Mouse (Mus musculus): ENCODE data around the gene Srp54c. TPM values are rescaled to one million over a fixed set of nuclear protein-coding genes. Genes with fewer than 3 reads are reported as not detected.
"Not testable (repeated sequence)": the region's sequence is repeated elsewhere in the genome, so short reads cannot be mapped to it uniquely, and the experiment has no call there.

Srp54c gene
- total and polyA plus RNA-seq, 3 experiments, result 47.7 to 104 (median 90.0) TPM

DNA sequence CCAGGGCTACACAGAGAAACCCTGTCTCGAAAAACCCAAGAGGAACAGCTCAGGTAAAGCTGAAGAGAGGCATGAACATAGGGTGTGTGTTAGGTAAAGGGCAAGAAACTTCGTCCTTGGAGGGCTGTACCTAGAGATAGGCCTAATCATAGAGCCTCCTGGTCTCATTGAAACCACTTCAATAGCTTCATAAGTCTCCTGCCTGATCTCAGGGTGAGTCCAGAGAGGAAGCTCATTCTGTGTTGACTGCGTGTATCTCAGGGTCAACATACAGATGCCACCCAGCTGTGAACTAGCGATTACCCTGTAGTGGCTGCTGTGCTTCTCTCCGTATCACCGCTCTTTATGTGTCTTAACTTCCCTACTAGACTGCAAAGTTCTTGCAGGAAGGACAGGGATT lies 47.6 kb downstream of the Srp54c start:
- H3K27ac ChIP-seq (ENCODE audit: insufficient read depth, low read depth); dilution Hi-C loops (cut with MboI; ENCODE audit: extremely low pct_ligation_motif_present, extremely low pct_unique_long_range_greater_than_20kb, low sequenced_read_pairs): not testable (repeated sequence)

GRCm38 (mm10) chr12:55298112-55298511 lies 68.1 kb downstream of the Srp54c start:
- no peak overlapping the region for H3K9ac ChIP-seq (ENCODE audit: insufficient read depth, low read depth)
- no peaks in the 10 kb centered on the region for H3K27me3 ChIP-seq (replicated peaks)
- H3K9me3 ChIP-seq (replicated peaks; ENCODE audit: low read length), result no peaks in the 10 kb centered on the region
- H3K4me3 ChIP-seq (replicated peaks in 1 of 3; ENCODE audit: low read depth in 2 of 3, low read length in 2 of 3, poor library complexity in 1 of 3), result no peak overlapping the region
- H3K4me1 ChIP-seq (ENCODE audit: control insufficient read depth in 1 of 2, insufficient read depth in 2 of 2), result peaks cover 2 to 24% of the 10 kb centered on the region in 2 experiments; a peak in 2 of 4 replicates
- H3K4me2 ChIP-seq (ENCODE audit: insufficient read depth, low read depth, poor library complexity, severe bottlenecking), result no peak overlapping the region
- TF ChIP-seq SIN3A (IDR thresholded peaks at IDR 0.05; ENCODE audit: low read length) (no peak), HCFC1 (IDR thresholded peaks at IDR 0.05; ENCODE audit: low read depth, low read length) (no peak), PAX5 (IDR thresholded peaks at IDR 0.05; ENCODE audit: low read length) (no peak), KAT2A (IDR thresholded peaks at IDR 0.05; ENCODE audit: insufficient replicate concordance, low read length) (no peak)
- no peak for DNase-seq (ENCODE audit: extremely low read depth)
- dilution Hi-C loops (cut with MboI; ENCODE audit: extremely low pct_ligation_motif_present, extremely low pct_unique_long_range_greater_than_20kb, low sequenced_read_pairs), result no loop called here
- H3K79me2 ChIP-seq (replicated peaks; ENCODE audit: control insufficient read depth, extremely low read depth, insufficient read depth, poor library complexity, severe bottlenecking), result peaks cover 32% of the 10 kb centered on the region
- in situ Hi-C loops (cut with MboI; ENCODE audit: low pct_ligation_motif_present, low pct_unique_long_range_greater_than_20kb, low sequenced_read_pairs), result no loop called here
- H3K27ac ChIP-seq (ENCODE audit: insufficient read depth, low read depth), result no peak overlapping the region
- peaks cover 42 to 55% of the 10 kb centered on the region in 2 experiments for H3K36me3 ChIP-seq (replicated peaks in 1 of 2; ENCODE audit: control insufficient read depth in 1 of 2, insufficient read depth in 1 of 2, low read length in 1 of 2)

More for the DNA sequence above, 47.6 kb downstream of the Srp54c start:
- H3K9me3 ChIP-seq (replicated peaks; ENCODE audit: low read length); H3K9ac ChIP-seq (ENCODE audit: insufficient read depth, low read depth); DNase-seq (ENCODE audit: extremely low read depth); H3K4me1 ChIP-seq (ENCODE audit: control insufficient read depth in 1 of 2, insufficient read depth in 2 of 2); H3K36me3 ChIP-seq (replicated peaks in 1 of 2; ENCODE audit: control insufficient read depth in 1 of 2, insufficient read depth in 1 of 2, low read length in 1 of 2); in situ Hi-C loops (cut with MboI; ENCODE audit: low pct_ligation_motif_present, low pct_unique_long_range_greater_than_20kb, low sequenced_read_pairs); H3K4me2 ChIP-seq (ENCODE audit: insufficient read depth, low read depth, poor library complexity, severe bottlenecking); H3K4me3 ChIP-seq (replicated peaks in 1 of 3; ENCODE audit: low read depth in 2 of 3, low read length in 2 of 3, poor library complexity in 1 of 3); H3K27me3 ChIP-seq (replicated peaks); H3K79me2 ChIP-seq (replicated peaks; ENCODE audit: control insufficient read depth, extremely low read depth, insufficient read depth, poor library complexity, severe bottlenecking): not testable (repeated sequence)

DNA sequence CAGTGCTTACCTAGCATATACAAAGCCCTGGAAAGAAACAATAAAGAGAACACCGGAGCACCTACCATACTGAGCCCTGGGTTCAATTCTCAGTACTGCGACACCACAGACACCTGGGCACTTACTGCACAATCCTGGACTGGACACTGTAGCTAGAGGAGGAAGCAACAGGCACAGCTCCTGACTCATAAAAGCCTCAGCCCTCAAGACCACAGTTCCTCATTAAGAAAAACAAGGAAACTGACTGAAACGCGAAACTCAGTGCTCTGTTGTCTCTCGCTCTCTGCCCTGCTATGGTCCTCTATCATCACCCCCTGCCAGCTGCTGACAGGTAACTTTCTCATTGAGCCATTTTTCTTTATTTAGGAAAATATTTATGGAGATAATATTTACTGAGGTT lies 69.4 kb downstream of the Srp54c start, which contains the start of gene 1110008L16Rik:
1110008L16Rik (plus strand) TSS at position 242 of the 400 bp plus-strand sequence.
- H3K4me2 ChIP-seq (ENCODE audit: insufficient read depth, low read depth, poor library complexity, severe bottlenecking), result peak within 1 kb of the TSS; percentile 55; the same call in 1 of the 2 replicates

More for the DNA sequence above, 69.4 kb downstream of the Srp54c start, which contains the start of gene 1110008L16Rik:
- in situ Hi-C loops (cut with MboI; ENCODE audit: low pct_ligation_motif_present, low pct_unique_long_range_greater_than_20kb, low sequenced_read_pairs), result no loop called here
- Histone ChIP-seq H3K9ac (ENCODE audit: insufficient read depth, low read depth) (peak within 1 kb of the TSS; percentile 97; the same call in 1 of the 2 replicates), H3K4me1 (ENCODE audit: control insufficient read depth in 1 of 2, insufficient read depth in 2 of 2) (peaks cover 2 to 29% of the 10 kb centered on the region in 2 experiments; a peak in 2 of 4 replicates), H3K4me3 (replicated peaks in 1 of 3; ENCODE audit: low read depth in 2 of 3, low read length in 2 of 3, poor library complexity in 1 of 3) (peak within 1 kb of the TSS in 1 of 3 experiments; percentile 15), H3K27me3 (replicated peaks) (no peaks in the 10 kb centered on the region), H3K79me2 (replicated peaks; ENCODE audit: control insufficient read depth, extremely low read depth, insufficient read depth, poor library complexity, severe bottlenecking) (peaks cover 43% of the 10 kb centered on the region), H3K36me3 (replicated peaks in 1 of 2; ENCODE audit: control insufficient read depth in 1 of 2, insufficient read depth in 1 of 2, low read length in 1 of 2) (peaks cover 33 to 45% of the 10 kb centered on the region in 2 experiments), H3K9me3 (replicated peaks; ENCODE audit: low read length) (no peaks in the 10 kb centered on the region), H3K27ac (ENCODE audit: insufficient read depth, low read depth) (no peak within 1 kb of the TSS)
- no peak for TF ChIP-seq RAD21 (IDR thresholded peaks at IDR 0.05; ENCODE audit: low read depth, low read length)
- TF ChIP-seq USF1 (IDR thresholded peaks at IDR 0.05; ENCODE audit: low read depth, low read length), result no peak
- TF ChIP-seq CTCF (conservative IDR thresholded peaks at IDR 0.05 in 1 of 2, IDR thresholded peaks at IDR 0.05 in 1 of 2; ENCODE audit: low read depth in 2 of 2, low read length in 2 of 2), result no peak
- no peak for TF ChIP-seq CHD1 (IDR thresholded peaks at IDR 0.05; ENCODE audit: low read depth, low read length)
- no peak for TF ChIP-seq TBP (conservative IDR thresholded peaks at IDR 0.05; ENCODE audit: low read depth, low read length)
- no peak for TF ChIP-seq EP300 (IDR thresholded peaks at IDR 0.05; ENCODE audit: low read length)
- no peak for TF ChIP-seq PAX5 (IDR thresholded peaks at IDR 0.05; ENCODE audit: low read length)
- no peak for TF ChIP-seq ZNF384 (IDR thresholded peaks at IDR 0.05; ENCODE audit: low read depth, low read length)
- no peak for TF ChIP-seq HCFC1 (IDR thresholded peaks at IDR 0.05; ENCODE audit: low read depth, low read length)
- no peak for TF ChIP-seq JUN (IDR thresholded peaks at IDR 0.05; ENCODE audit: insufficient read depth, low read depth, low read length)
- TF ChIP-seq MAFK (IDR thresholded peaks at IDR 0.05; ENCODE audit: insufficient replicate concordance, low read length), result no peak
- no peak for TF ChIP-seq TCF12 (IDR thresholded peaks at IDR 0.05; ENCODE audit: low read depth, low read length)
- TF ChIP-seq JUND (conservative IDR thresholded peaks at IDR 0.05; ENCODE audit: low read depth, low read length), result no peak
- no peak for TF ChIP-seq MYC (IDR thresholded peaks at IDR 0.05; ENCODE audit: low read depth, low read length)
- TF ChIP-seq SMC3 (IDR thresholded peaks at IDR 0.05; ENCODE audit: low read depth, low read length), result no peak
- no peak for TF ChIP-seq ELF1 (IDR thresholded peaks at IDR 0.05; ENCODE audit: low read depth, low read length)
- TF ChIP-seq POLR2A (IDR thresholded peaks at IDR 0.05; ENCODE audit: low read depth, low read length), result no peak
- dilution Hi-C loops (cut with MboI; ENCODE audit: extremely low pct_ligation_motif_present, extremely low pct_unique_long_range_greater_than_20kb, low sequenced_read_pairs), result no loop called here
- peak; percentile 52 for DNase-seq (ENCODE audit: extremely low read depth)

All from CH12.LX (cell line).